Mouse (Mus musculus) lung, embryonic 15.5 days (tissue): ENCODE measurements around the gene Bbx. TPM values are rescaled to one million over a fixed set of nuclear protein-coding genes. Genes with fewer than 3 reads are reported as not detected.

Experiments used
- ATAC-seq: fragments of 200-750 bp; cut with Nextera tagmentation; 2 replicates; pipeline ENCODE4 v1.8.0; 2017; ENCODE audit warnings: moderate number of reproducible peaks, borderline replicate concordance; ENCODE audit not compliant: low FRiP score, low TSS enrichment; ENCODE audit errors: extremely low read depth
- H3K27ac ChIP-seq: fragments of 300-500 bp; sonication (generic); 2 replicates; pipeline ENCODE4 v1.5.1; 2015; ENCODE audit warnings: moderate library complexity, mild to moderate bottlenecking, inconsistent platforms
- H3K27me3 ChIP-seq: fragments of 300-500 bp; sonication (generic); 2 replicates; pipeline ENCODE4 v1.6.1; 2015; ENCODE audit warnings: inconsistent platforms
- H3K36me3 ChIP-seq: fragments of 300-500 bp; sonication (generic); 2 replicates; pipeline ENCODE4 v1.6.1; 2015; ENCODE audit warnings: inconsistent platforms
- H3K4me1 ChIP-seq: fragments of 300-500 bp; sonication (generic); 2 replicates; pipeline ENCODE4 v1.6.1; 2015; ENCODE audit warnings: inconsistent platforms
- H3K4me2 ChIP-seq: fragments of 300-500 bp; sonication (generic); 2 replicates; pipeline ENCODE4 v1.6.1; 2015; ENCODE audit warnings: inconsistent platforms, mild to moderate bottlenecking, moderate library complexity
- H3K4me3 ChIP-seq: fragments of 300-500 bp; sonication (generic); 2 replicates; pipeline ENCODE4 v1.5.1; 2015; ENCODE audit warnings: mild to moderate bottlenecking, inconsistent platforms
- H3K9ac ChIP-seq: fragments of 300-500 bp; sonication (generic); 2 replicates; pipeline ENCODE4 v1.6.1; 2015; ENCODE audit warnings: inconsistent platforms
- H3K9me3 ChIP-seq: fragments of 300-500 bp; sonication (generic); 2 replicates; pipeline ENCODE4 v1.6.1; 2016; ENCODE audit warnings: inconsistent platforms
- WGBS: fragments of 180-500 bp; shearing (Covaris S2); methylation state at CpG from one replicate; pipeline ENCODE4 v1.1.7; 2015; 5-methylcytosine and 5-hydroxymethylcytosine counted together
- polyA plus RNA-seq: library from polyadenylated mRNA; unstranded; fragments of >200 nt; fragmentation: Nextera tagmentation; extraction: Ambion mirVana; gene quantifications from 2 replicates; pipeline ENCODE4 v1.2.1, GENCODE M21; 2015

Bbx gene
- polyA plus RNA-seq: 43.2 and 48.3 TPM in 2 replicates

GRCm38 (mm10) chr16:50432062-50432878, at the start of gene Bbx:
Gene Bbx (minus strand): TSS chr16:50432390.
- peak within 1 kb of the TSS; percentile 99 for H3K27ac ChIP-seq
- H3K36me3 ChIP-seq: no peaks in the 10 kb centered on the region
- no peaks in the 10 kb centered on the region for H3K27me3 ChIP-seq
- H3K4me1 ChIP-seq: peaks cover 12% of the 10 kb centered on the region
- under 1% methylated on average over 55 of the region's 55 CpGs for WGBS
- H3K4me3 ChIP-seq: peak within 1 kb of the TSS; percentile 72
- peak; percentile 98 for ATAC-seq
- no peaks in the 10 kb centered on the region for H3K9me3 ChIP-seq
- H3K9ac ChIP-seq: peak within 1 kb of the TSS; percentile 86
- H3K4me2 ChIP-seq: peak within 1 kb of the TSS; percentile 97

- no peaks in the 10 kb centered on the region for H3K27me3 ChIP-seq
- WGBS: 67% methylated on average over 7 of the region's 7 CpGs
- no peak overlapping the region for H3K4me3 ChIP-seq
- H3K27ac ChIP-seq: no peak overlapping the region
- H3K36me3 ChIP-seq: no peaks in the 10 kb centered on the region
- H3K4me1 ChIP-seq: no peaks in the 10 kb centered on the region
- H3K9me3 ChIP-seq: no peaks in the 10 kb centered on the region
- no peak overlapping the region for H3K9ac ChIP-seq
- ATAC-seq: no peak
- H3K4me2 ChIP-seq: peak overlapping the region; percentile 2; the same call in 1 of the 2 replicates
These were observed 49.7 kb upstream of the Bbx start for GRCm38 (mm10) chr16:50481892-50482291.

- 56% methylated on average over 5 of the region's 5 CpGs for WGBS
- no peak overlapping the region for H3K4me2 ChIP-seq
- no peak overlapping the region for H3K27ac ChIP-seq
- no peak overlapping the region for H3K4me3 ChIP-seq
- H3K27me3 ChIP-seq: no peaks in the 10 kb centered on the region
- H3K9me3 ChIP-seq: no peaks in the 10 kb centered on the region
- no peaks in the 10 kb centered on the region for H3K4me1 ChIP-seq
- no peaks in the 10 kb centered on the region for H3K36me3 ChIP-seq
- ATAC-seq: no peak
- H3K9ac ChIP-seq: no peak overlapping the region
These were observed 49.2 kb upstream of the Bbx start for GRCm38 (mm10) chr16:50481341-50481740.

GRCm38 (mm10) chr16:50478695-50479094, 46.5 kb upstream of the Bbx start:
- WGBS: 100% methylated on average over 1 of the region's 1 CpGs
- Histone ChIP-seq H3K9ac (no peak overlapping the region), H3K27me3 (no peaks in the 10 kb centered on the region), H3K9me3 (no peaks in the 10 kb centered on the region), H3K4me3 (no peak overlapping the region), H3K27ac (no peak overlapping the region), H3K36me3 (no peaks in the 10 kb centered on the region), H3K4me2 (no peak overlapping the region), H3K4me1 (no peaks in the 10 kb centered on the region)
- ATAC-seq: no peak

- Histone ChIP-seq H3K9ac (no peak overlapping the region), H3K36me3 (no peaks in the 10 kb centered on the region), H3K4me1 (no peaks in the 10 kb centered on the region), H3K27me3 (no peaks in the 10 kb centered on the region), H3K4me3 (no peak overlapping the region), H3K9me3 (no peaks in the 10 kb centered on the region), H3K4me2 (no peak overlapping the region), H3K27ac (no peak overlapping the region)
- WGBS: 85% methylated on average over 6 of the region's 6 CpGs
- ATAC-seq: no peak
These were observed 45.4 kb upstream of the Bbx start for GRCm38 (mm10) chr16:50477628-50478027.

- Histone ChIP-seq H3K27ac (no peak overlapping the region), H3K27me3 (no peaks in the 10 kb centered on the region), H3K36me3 (no peaks in the 10 kb centered on the region), H3K9ac (no peak overlapping the region), H3K4me2 (no peak overlapping the region), H3K4me1 (no peaks in the 10 kb centered on the region), H3K9me3 (no peaks in the 10 kb centered on the region), H3K4me3 (no peak overlapping the region)
- 20% methylated on average over 10 of the region's 10 CpGs for WGBS
- ATAC-seq: no peak
These were observed 30.2 kb upstream of the Bbx start for GRCm38 (mm10) chr16:50462226-50462870.

- no peaks in the 10 kb centered on the region for H3K36me3 ChIP-seq
- 41% methylated on average over 3 of the region's 3 CpGs for WGBS
- H3K27ac ChIP-seq: no peak overlapping the region
- no peak overlapping the region for H3K4me3 ChIP-seq
- ATAC-seq: no peak
- H3K27me3 ChIP-seq: no peaks in the 10 kb centered on the region
- no peak overlapping the region for H3K4me2 ChIP-seq
- no peaks in the 10 kb centered on the region for H3K4me1 ChIP-seq
- H3K9me3 ChIP-seq: no peaks in the 10 kb centered on the region
- no peak overlapping the region for H3K9ac ChIP-seq
These were observed 27.0 kb upstream of the Bbx start for GRCm38 (mm10) chr16:50459146-50459545.

GRCm38 (mm10) chr16:50456053-50456452, 23.9 kb upstream of the Bbx start:
- ATAC-seq: no peak
- 56% methylated on average over 1 of the region's 1 CpGs for WGBS
- no peak overlapping the region for H3K4me2 ChIP-seq

GRCm38 (mm10) chr16:50449086-50449485, 16.9 kb upstream of the Bbx start:
- no peaks in the 10 kb centered on the region for H3K36me3 ChIP-seq
- H3K27me3 ChIP-seq: no peaks in the 10 kb centered on the region
- no peaks in the 10 kb centered on the region for H3K9me3 ChIP-seq
- no peak for ATAC-seq
- H3K4me1 ChIP-seq: no peaks in the 10 kb centered on the region
- H3K4me2 ChIP-seq: no peak overlapping the region
- WGBS: 67% methylated on average over 9 of the region's 9 CpGs
- no peak overlapping the region for H3K27ac ChIP-seq
- no peak overlapping the region for H3K4me3 ChIP-seq
- no peak overlapping the region for H3K9ac ChIP-seq

More at GRCm38 (mm10) chr16:50456053-50456452, 23.9 kb upstream of the Bbx start:
- no peak overlapping the region for H3K4me3 ChIP-seq
- no peak overlapping the region for H3K9ac ChIP-seq
- H3K4me1 ChIP-seq: no peaks in the 10 kb centered on the region
- H3K27me3 ChIP-seq: no peaks in the 10 kb centered on the region
- no peaks in the 10 kb centered on the region for H3K9me3 ChIP-seq
- no peak overlapping the region for H3K27ac ChIP-seq
- H3K36me3 ChIP-seq: no peaks in the 10 kb centered on the region

- H3K4me2 ChIP-seq: no peak overlapping the region
- WGBS: 63% methylated on average over 6 of the region's 6 CpGs
- no peaks in the 10 kb centered on the region for H3K36me3 ChIP-seq
- H3K9me3 ChIP-seq: no peaks in the 10 kb centered on the region
- no peak for ATAC-seq
- H3K9ac ChIP-seq: no peak overlapping the region
- H3K27ac ChIP-seq: no peak overlapping the region
- no peak overlapping the region for H3K4me3 ChIP-seq
- H3K27me3 ChIP-seq: no peaks in the 10 kb centered on the region
- no peaks in the 10 kb centered on the region for H3K4me1 ChIP-seq
These were observed 12.8 kb upstream of the Bbx start for GRCm38 (mm10) chr16:50445014-50445413.

- no peaks in the 10 kb centered on the region for H3K4me1 ChIP-seq
- 77% methylated on average over 3 of the region's 3 CpGs for WGBS
- ATAC-seq: no peak
- H3K27ac ChIP-seq: no peak overlapping the region
- no peaks in the 10 kb centered on the region for H3K27me3 ChIP-seq
- no peak overlapping the region for H3K4me3 ChIP-seq
- no peak overlapping the region for H3K9ac ChIP-seq
- H3K9me3 ChIP-seq: no peaks in the 10 kb centered on the region
- no peak overlapping the region for H3K4me2 ChIP-seq
- H3K36me3 ChIP-seq: no peaks in the 10 kb centered on the region
These were observed 6.6 kb upstream of the Bbx start for GRCm38 (mm10) chr16:50438816-50439215.

GRCm38 (mm10) chr16:50437788-50438187, 5.6 kb upstream of the Bbx start:
- no peak for ATAC-seq
- Histone ChIP-seq H3K4me3 (no peak overlapping the region), H3K27me3 (no peaks in the 10 kb centered on the region), H3K4me2 (no peak overlapping the region), H3K9ac (no peak overlapping the region), H3K9me3 (no peaks in the 10 kb centered on the region), H3K27ac (no peak overlapping the region), H3K4me1 (peaks cover 2% of the 10 kb centered on the region; the same call in 1 of the 2 replicates), H3K36me3 (no peaks in the 10 kb centered on the region)
- WGBS: 81% methylated on average over 15 of the region's 15 CpGs
